Mouse (Mus musculus): Measurements from ENCODE around the gene Opcml. TPM values are rescaled to one million over a fixed set of nuclear protein-coding genes. Genes with fewer than 3 reads are reported as not detected.

The Opcml gene
- polyA plus RNA-seq, 2 experiments: 3.7 to 5.5 TPM

DNA sequence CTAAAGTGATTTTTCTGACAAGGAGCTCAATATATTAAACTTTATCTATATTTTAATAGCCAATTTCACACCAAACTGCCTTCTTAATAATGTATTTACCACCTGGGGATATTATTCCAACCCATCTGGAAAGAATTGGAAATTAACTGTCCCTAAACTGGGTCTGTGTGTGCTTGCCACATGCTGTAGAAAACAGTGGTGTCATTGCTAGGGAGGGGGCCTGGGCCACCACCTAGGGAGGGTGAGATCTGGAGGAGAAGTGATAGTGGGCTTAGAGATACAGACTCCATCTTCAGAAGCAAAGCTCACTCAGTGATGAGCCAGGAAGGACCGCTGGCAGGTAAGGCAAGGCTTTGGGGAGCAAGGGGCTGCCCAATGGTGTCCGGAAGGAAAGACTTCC lies 537.9 kb downstream of the Opcml start:
- Histone ChIP-seq H3K9me3 (ENCODE audit: control insufficient read depth, low read length) (no peaks in the 10 kb centered on the region), H3K27ac (replicated peaks; ENCODE audit: low read depth, low read length) (no peak overlapping the region), H3K4me2 (replicated peaks; ENCODE audit: low read depth, low read length, severe bottlenecking) (no peak overlapping the region), H3K27me3 (ENCODE audit: control insufficient read depth, insufficient read depth, low read length) (no peaks in the 10 kb centered on the region), H3K9ac (ENCODE audit: low read depth, low read length, severe bottlenecking) (no peak overlapping the region), H3K36me3 (ENCODE audit: control insufficient read depth, insufficient read depth, low read length) (no peaks in the 10 kb centered on the region), H3K4me3 (replicated peaks; ENCODE audit: low read length) (no peak overlapping the region), H3K4me1 (ENCODE audit: control insufficient read depth, insufficient read depth, low read length) (no peaks in the 10 kb centered on the region)
- 88% methylated on average over 2 of the region's 2 CpGs for WGBS
- DNase-seq (ENCODE audit: low spot score): no peak
- ATAC-seq (ENCODE audit: low FRiP score, low read depth): no peak
- TF ChIP-seq POLR2A (IDR thresholded peaks at IDR 0.05; ENCODE audit: borderline replicate concordance, extremely low read depth, insufficient read depth, insufficient read length): no peak

DNA sequence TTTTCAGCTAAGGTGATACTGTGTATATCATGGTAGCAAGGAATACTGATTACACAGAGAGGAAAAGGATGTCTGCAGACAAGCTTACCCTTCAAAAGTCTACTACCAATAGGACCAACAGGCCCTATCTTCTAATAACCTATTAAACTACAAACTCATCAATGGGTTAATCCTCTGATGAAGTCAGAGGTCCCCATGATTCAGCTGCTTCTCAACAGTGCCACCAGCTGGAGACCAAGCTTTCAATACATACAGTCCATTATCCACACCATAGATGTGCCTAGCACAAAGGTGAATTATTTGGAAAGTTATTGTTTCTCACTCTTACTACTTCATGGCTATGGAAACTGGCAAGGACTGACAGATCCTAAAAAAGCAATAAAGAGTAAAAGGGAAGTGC lies 538.9 kb downstream of the Opcml start:
- H3K9ac ChIP-seq (ENCODE audit: low read depth, low read length, severe bottlenecking): no peak overlapping the region
- no peaks in the 10 kb centered on the region for H3K36me3 ChIP-seq (ENCODE audit: control insufficient read depth, insufficient read depth, low read length)
- H3K27me3 ChIP-seq (ENCODE audit: control insufficient read depth, insufficient read depth, low read length): no peaks in the 10 kb centered on the region
- TF ChIP-seq POLR2A (IDR thresholded peaks at IDR 0.05; ENCODE audit: borderline replicate concordance, extremely low read depth, insufficient read depth, insufficient read length): no peak
- no peaks in the 10 kb centered on the region for H3K9me3 ChIP-seq (ENCODE audit: control insufficient read depth, low read length)
- no peak overlapping the region for H3K4me3 ChIP-seq (replicated peaks; ENCODE audit: low read length)
- ATAC-seq (ENCODE audit: low FRiP score, low read depth) (no peak), DNase-seq (ENCODE audit: low spot score) (no peak)
- H3K27ac ChIP-seq (replicated peaks; ENCODE audit: low read depth, low read length): no peak overlapping the region
- H3K4me2 ChIP-seq (replicated peaks; ENCODE audit: low read depth, low read length, severe bottlenecking): no peak overlapping the region
- H3K4me1 ChIP-seq (ENCODE audit: control insufficient read depth, insufficient read depth, low read length): no peaks in the 10 kb centered on the region

DNA sequence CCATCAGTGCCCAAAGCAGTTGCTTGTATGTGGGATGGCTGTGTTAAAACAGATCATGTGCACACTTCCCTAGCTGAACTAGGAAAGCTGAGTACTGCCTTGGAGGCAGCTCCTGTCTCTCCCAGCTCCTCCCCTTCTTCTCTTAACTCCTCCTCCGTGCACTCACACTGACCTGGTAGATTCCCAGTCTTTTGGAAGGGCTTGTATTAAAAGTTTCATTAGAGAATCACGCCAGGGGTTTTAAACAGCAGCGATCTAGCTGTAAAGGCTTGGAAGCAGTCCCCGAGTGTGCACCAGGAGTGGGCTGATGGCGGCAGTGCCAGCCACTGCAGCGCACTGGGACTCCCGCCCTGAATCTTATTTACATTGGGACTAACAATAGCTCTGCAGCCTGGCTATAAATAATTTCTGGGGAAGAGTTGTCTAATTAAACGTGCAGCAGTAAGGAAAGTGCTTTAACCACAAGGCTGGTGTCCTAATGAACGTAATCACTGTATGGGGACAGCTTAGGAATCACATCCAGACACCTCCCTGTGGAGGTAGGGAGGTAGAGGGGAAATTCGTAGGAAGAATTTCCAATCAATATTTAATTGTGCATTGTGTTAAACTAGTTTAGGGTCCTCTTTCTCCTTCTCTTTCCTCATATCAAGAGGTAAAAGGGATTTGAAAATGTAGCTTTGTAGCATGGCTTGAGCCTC lies 546.1 kb downstream of the Opcml start:
- H3K4me1 ChIP-seq (ENCODE audit: control insufficient read depth, insufficient read depth, low read length): no peaks in the 10 kb centered on the region
- no peak for TF ChIP-seq POLR2A (IDR thresholded peaks at IDR 0.05; ENCODE audit: borderline replicate concordance, extremely low read depth, insufficient read depth, insufficient read length)
- H3K27me3 ChIP-seq (ENCODE audit: control insufficient read depth, insufficient read depth, low read length): no peaks in the 10 kb centered on the region
- no peak overlapping the region for H3K4me2 ChIP-seq (replicated peaks; ENCODE audit: low read depth, low read length, severe bottlenecking)
- H3K36me3 ChIP-seq (ENCODE audit: control insufficient read depth, insufficient read depth, low read length): no peaks in the 10 kb centered on the region
- no peaks in the 10 kb centered on the region for H3K9me3 ChIP-seq (ENCODE audit: control insufficient read depth, low read length)
- no peak overlapping the region for H3K4me3 ChIP-seq (replicated peaks; ENCODE audit: low read length)
- WGBS: 26% methylated on average over 10 of the region's 10 CpGs
- DNase-seq (ENCODE audit: low spot score) (no peak), ATAC-seq (ENCODE audit: low FRiP score, low read depth) (no peak)
- H3K27ac ChIP-seq (replicated peaks; ENCODE audit: low read depth, low read length): no peak overlapping the region
- H3K9ac ChIP-seq (ENCODE audit: low read depth, low read length, severe bottlenecking): no peak overlapping the region

DNA sequence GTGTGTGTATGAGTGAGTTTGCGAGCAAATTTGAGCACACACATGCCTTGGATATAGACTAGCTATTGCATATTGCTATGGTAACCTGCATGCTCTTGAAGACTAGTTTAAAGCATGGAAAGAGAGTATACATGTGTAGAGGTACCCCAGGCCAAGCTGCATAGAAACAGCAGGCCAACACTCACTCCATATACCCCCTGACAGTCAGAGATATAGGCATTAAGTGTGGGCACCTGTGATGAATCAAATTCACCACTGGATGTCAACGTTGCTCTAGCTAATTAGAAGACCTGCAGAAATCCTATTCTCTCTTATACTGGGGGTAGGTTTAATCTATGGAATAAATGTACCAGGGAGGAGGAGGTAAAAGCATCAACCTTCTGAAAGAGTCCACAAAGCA lies 547.3 kb downstream of the Opcml start:
- H3K36me3 ChIP-seq (ENCODE audit: control insufficient read depth, insufficient read depth, low read length): no peaks in the 10 kb centered on the region
- H3K4me3 ChIP-seq (replicated peaks; ENCODE audit: low read length): no peak overlapping the region
- ATAC-seq (ENCODE audit: low FRiP score, low read depth) (no peak), DNase-seq (ENCODE audit: low spot score) (no peak)
- no peaks in the 10 kb centered on the region for H3K4me1 ChIP-seq (ENCODE audit: control insufficient read depth, insufficient read depth, low read length)
- H3K27ac ChIP-seq (replicated peaks; ENCODE audit: low read depth, low read length): no peak overlapping the region
- no peaks in the 10 kb centered on the region for H3K9me3 ChIP-seq (ENCODE audit: control insufficient read depth, low read length)
- no peaks in the 10 kb centered on the region for H3K27me3 ChIP-seq (ENCODE audit: control insufficient read depth, insufficient read depth, low read length)
- no peak overlapping the region for H3K9ac ChIP-seq (ENCODE audit: low read depth, low read length, severe bottlenecking)
- H3K4me2 ChIP-seq (replicated peaks; ENCODE audit: low read depth, low read length, severe bottlenecking): no peak overlapping the region
- TF ChIP-seq POLR2A (IDR thresholded peaks at IDR 0.05; ENCODE audit: borderline replicate concordance, extremely low read depth, insufficient read depth, insufficient read length): no peak
- WGBS: 58% methylated on average over 2 of the region's 2 CpGs

DNA sequence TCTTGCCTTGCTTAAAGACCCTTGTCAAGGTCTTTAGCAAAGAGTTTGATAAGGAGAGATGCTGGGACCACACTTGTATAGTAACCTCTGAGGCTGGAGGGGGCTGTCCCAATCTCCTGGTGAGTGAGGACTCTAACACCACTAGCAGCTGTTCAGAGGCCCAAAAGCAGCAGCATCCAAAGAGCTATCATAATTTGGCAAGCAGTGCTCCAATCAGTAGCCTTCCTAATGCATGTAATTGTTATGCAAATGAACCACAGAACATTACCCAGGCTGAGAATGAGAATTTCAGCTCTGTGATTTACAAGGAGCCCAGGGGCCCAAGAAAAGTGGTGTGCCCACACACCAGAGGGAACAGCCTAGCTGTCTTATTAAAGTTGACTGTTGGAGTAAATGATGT lies 564.4 kb downstream of the Opcml start:
- no peak for DNase-seq (ENCODE audit: low spot score)
- H3K9me3 ChIP-seq (ENCODE audit: control insufficient read depth, low read length): no peaks in the 10 kb centered on the region
- no peak overlapping the region for H3K4me2 ChIP-seq (replicated peaks; ENCODE audit: low read depth, low read length, severe bottlenecking)
- no peaks in the 10 kb centered on the region for H3K36me3 ChIP-seq (ENCODE audit: control insufficient read depth, insufficient read depth, low read length)
- no peak overlapping the region for H3K9ac ChIP-seq (ENCODE audit: low read depth, low read length, severe bottlenecking)
- no peaks in the 10 kb centered on the region for H3K27me3 ChIP-seq (ENCODE audit: control insufficient read depth, insufficient read depth, low read length)
- no peaks in the 10 kb centered on the region for H3K4me1 ChIP-seq (ENCODE audit: control insufficient read depth, insufficient read depth, low read length)
- no peak for ATAC-seq (ENCODE audit: low FRiP score, low read depth)
- no peak overlapping the region for H3K4me3 ChIP-seq (replicated peaks; ENCODE audit: low read length)
- no peak for TF ChIP-seq POLR2A (IDR thresholded peaks at IDR 0.05; ENCODE audit: borderline replicate concordance, extremely low read depth, insufficient read depth, insufficient read length)
- no peak overlapping the region for H3K27ac ChIP-seq (replicated peaks; ENCODE audit: low read depth, low read length)

DNA sequence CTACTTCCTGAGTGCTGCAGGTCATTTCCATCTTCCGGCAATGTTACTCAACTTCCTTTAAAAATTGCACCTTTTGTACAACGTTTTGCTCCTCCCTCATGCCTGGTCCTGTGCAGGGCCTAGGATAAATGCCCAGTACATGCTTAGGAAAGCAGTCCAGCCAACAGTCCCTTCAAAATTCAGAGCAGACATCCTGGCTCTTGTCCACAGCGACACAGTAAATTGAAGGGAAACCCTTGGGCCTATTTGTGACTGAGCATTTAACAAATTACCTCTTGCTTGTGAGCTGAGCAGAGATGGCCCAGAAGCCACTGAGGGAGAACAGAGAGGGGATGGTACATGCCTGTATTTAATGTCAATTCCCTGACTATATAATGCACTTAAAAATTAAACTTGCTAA lies 567.4 kb downstream of the Opcml start:
- no peaks in the 10 kb centered on the region for H3K36me3 ChIP-seq (ENCODE audit: control insufficient read depth, insufficient read depth, low read length)
- ATAC-seq (ENCODE audit: low FRiP score, low read depth) (no peak), DNase-seq (ENCODE audit: low spot score) (no peak)
- no peaks in the 10 kb centered on the region for H3K4me1 ChIP-seq (ENCODE audit: control insufficient read depth, insufficient read depth, low read length)
- no peak for TF ChIP-seq POLR2A (IDR thresholded peaks at IDR 0.05; ENCODE audit: borderline replicate concordance, extremely low read depth, insufficient read depth, insufficient read length)
- H3K4me2 ChIP-seq (replicated peaks; ENCODE audit: low read depth, low read length, severe bottlenecking): no peak overlapping the region
- H3K4me3 ChIP-seq (replicated peaks; ENCODE audit: low read length): no peak overlapping the region
- H3K27ac ChIP-seq (replicated peaks; ENCODE audit: low read depth, low read length): no peak overlapping the region
- no peaks in the 10 kb centered on the region for H3K9me3 ChIP-seq (ENCODE audit: control insufficient read depth, low read length)
- H3K9ac ChIP-seq (ENCODE audit: low read depth, low read length, severe bottlenecking): no peak overlapping the region
- H3K27me3 ChIP-seq (ENCODE audit: control insufficient read depth, insufficient read depth, low read length): no peaks in the 10 kb centered on the region
- 71% methylated on average over 3 of the region's 3 CpGs for WGBS

Measured in limb, embryonic 14.5 days (tissue).